Mouse (Mus musculus) neural tube, embryonic 12.5 days (tissue): ENCODE results near the gene Ing5. TPM values are rescaled to one million over a fixed set of nuclear protein-coding genes. Genes with fewer than 3 reads are reported as not detected.
"Not testable (repeated sequence)": the region's sequence is repeated elsewhere in the genome, so short reads cannot be mapped to it uniquely, and the experiment has no call there.

ENCODE experiments used
- ATAC-seq: fragments of 200-750 bp; cut with Nextera tagmentation; 2 replicates; pipeline ENCODE4 v1.8.0; 2017; ENCODE audit warnings: low read depth, mild to moderate bottlenecking, moderate TSS enrichment, moderate library complexity; ENCODE audit not compliant: low FRiP score
- H3K27ac ChIP-seq: fragments of 300-500 bp; sonication (generic); 2 replicates; pipeline ENCODE4 v1.5.1; 2016
- H3K27me3 ChIP-seq: fragments of 300-500 bp; sonication (generic); replicated peaks from 2 replicates; pipeline ENCODE4 v1.6.1; 2016; ENCODE audit warnings: mild to moderate bottlenecking
- H3K36me3 ChIP-seq: fragments of 300-500 bp; sonication (generic); 2 replicates; pipeline ENCODE4 v1.6.1; 2016; ENCODE audit warnings: mild to moderate bottlenecking
- H3K4me1 ChIP-seq: fragments of 300-500 bp; sonication (generic); 2 replicates; pipeline ENCODE4 v1.6.1; 2016
- H3K4me2 ChIP-seq: fragments of 300-500 bp; sonication (generic); replicated peaks from 2 replicates; pipeline ENCODE4 v1.6.1; 2016; ENCODE audit warnings: mild to moderate bottlenecking
- H3K4me3 ChIP-seq: fragments of 300-500 bp; sonication (generic); 2 replicates; pipeline ENCODE4 v1.5.1; 2016
- H3K9ac ChIP-seq: fragments of 300-500 bp; sonication (generic); 2 replicates; pipeline ENCODE4 v1.6.1; 2016; ENCODE audit warnings: mild to moderate bottlenecking
- H3K9me3 ChIP-seq: fragments of 300-500 bp; sonication (generic); 2 replicates; pipeline ENCODE4 v1.6.1; 2016; ENCODE audit warnings: mild to moderate bottlenecking
- WGBS: fragments of 180-500 bp; shearing (Covaris S2); methylation state at CpG from one replicate; pipeline ENCODE4 v1.1.7; 2016; 5-methylcytosine and 5-hydroxymethylcytosine counted together
- polyA plus RNA-seq: library from polyadenylated mRNA; unstranded; fragments of >200 nt; fragmentation: Nextera tagmentation; extraction: Ambion mirVana; gene quantifications from 2 replicates; pipeline ENCODE4 v1.2.1, GENCODE M21; 2016

Gene Ing5
- polyA plus RNA-seq, 1 experiment from 2014 or later: 14.0 TPM

GRCm38 (mm10) chr1:93818722-93819121, 15.0 kb downstream of the Ing5 start:
- no peak overlapping the region for H3K9ac ChIP-seq
- H3K4me1 ChIP-seq: no peaks in the 10 kb centered on the region
- H3K9me3 ChIP-seq: no peaks in the 10 kb centered on the region
- no peak for ATAC-seq
- WGBS: 82% methylated on average over 7 of the region's 7 CpGs
- H3K27me3 ChIP-seq: no peaks in the 10 kb centered on the region
- no peak overlapping the region for H3K27ac ChIP-seq
- no peak overlapping the region for H3K4me2 ChIP-seq
- no peak overlapping the region for H3K4me3 ChIP-seq
- peaks cover 66% of the 10 kb centered on the region for H3K36me3 ChIP-seq

- H3K9ac ChIP-seq: no peak overlapping the region
- no peak for ATAC-seq
- no peak overlapping the region for H3K4me3 ChIP-seq
These were observed 20.2 kb downstream of the Ing5 start for GRCm38 (mm10) chr1:93823796-93824495.

GRCm38 (mm10) chr1:93824609-93825008, 20.8 kb downstream of the Ing5 start, which contains the start of gene D2hgdh:
Gene D2hgdh (plus strand): TSS chr1:93824909.
- Histone ChIP-seq H3K9me3 (no peaks in the 10 kb centered on the region), H3K27ac (peak within 1 kb of the TSS; percentile 89), H3K4me3 (peak within 1 kb of the TSS; percentile 52), H3K36me3 (peaks cover 8% of the 10 kb centered on the region), H3K27me3 (no peaks in the 10 kb centered on the region), H3K4me1 (peaks cover 11% of the 10 kb centered on the region), H3K4me2 (peak within 1 kb of the TSS; percentile 80), H3K9ac (peak within 1 kb of the TSS; percentile 64)
- peak; percentile 18; the same call in 1 of the 2 replicates for ATAC-seq
- WGBS: 5% methylated on average over 10 of the region's 10 CpGs

More at GRCm38 (mm10) chr1:93823796-93824495, 20.2 kb downstream of the Ing5 start:
- H3K27ac ChIP-seq: 0 out of 2 replicates have a peak overlapping the region, but pooled peaks have one; percentile 89
- no peak overlapping the region; the same call in 1 of the 2 replicates for H3K4me2 ChIP-seq
- H3K36me3 ChIP-seq: peaks cover 15% of the 10 kb centered on the region
- no peaks in the 10 kb centered on the region for H3K9me3 ChIP-seq
- peaks cover 11% of the 10 kb centered on the region for H3K4me1 ChIP-seq
- no peaks in the 10 kb centered on the region for H3K27me3 ChIP-seq
- 81% methylated on average over 3 of the region's 3 CpGs for WGBS

- peak; percentile 94 for ATAC-seq
- Histone ChIP-seq H3K27me3 (no peaks in the 10 kb centered on the region), H3K9me3 (no peaks in the 10 kb centered on the region), H3K9ac (peak overlapping the region; percentile 64), H3K4me3 (peak overlapping the region; percentile 52), H3K4me2 (peak overlapping the region; percentile 80), H3K36me3 (peaks cover 6% of the 10 kb centered on the region), H3K4me1 (peaks cover 11% of the 10 kb centered on the region), H3K27ac (peak overlapping the region; percentile 89)
- under 1% methylated on average over 30 of the region's 30 CpGs for WGBS
These were observed 21.4 kb downstream of the Ing5 start for GRCm38 (mm10) chr1:93825105-93825674.

- H3K27me3 ChIP-seq: no peaks in the 10 kb centered on the region
- peaks cover 3% of the 10 kb centered on the region for H3K36me3 ChIP-seq
- H3K27ac ChIP-seq: peak overlapping the region; percentile 89
- peaks cover 11% of the 10 kb centered on the region for H3K4me1 ChIP-seq
- H3K9me3 ChIP-seq: no peaks in the 10 kb centered on the region
- peak overlapping the region; percentile 52 for H3K4me3 ChIP-seq
- peak overlapping the region; percentile 80 for H3K4me2 ChIP-seq
- peak; percentile 55 for ATAC-seq
- WGBS: 46% methylated on average over 27 of the region's 27 CpGs
- peak overlapping the region; percentile 64 for H3K9ac ChIP-seq
These were observed 22.2 kb downstream of the Ing5 start for GRCm38 (mm10) chr1:93825771-93826539.

- Histone ChIP-seq H3K9ac (no peak overlapping the region), H3K4me3 (no peak overlapping the region), H3K27me3 (no peaks in the 10 kb centered on the region), H3K4me1 (peaks cover 11% of the 10 kb centered on the region), H3K9me3 (no peaks in the 10 kb centered on the region), H3K4me2 (peak overlapping the region; percentile 80), H3K36me3 (no peaks in the 10 kb centered on the region), H3K27ac (no peak overlapping the region)
- no peak for ATAC-seq
- 94% methylated on average over 9 of the region's 9 CpGs for WGBS
These were observed 22.7 kb downstream of the Ing5 start for GRCm38 (mm10) chr1:93826540-93826835.

- H3K36me3 ChIP-seq, H3K27ac ChIP-seq, H3K4me2 ChIP-seq, H3K9me3 ChIP-seq, H3K9ac ChIP-seq, H3K4me3 ChIP-seq, H3K4me1 ChIP-seq, H3K27me3 ChIP-seq: not testable (repeated sequence)
- 0 out of 2 replicates have a peak, but pooled peaks have one; percentile 39 for ATAC-seq
- 52% methylated on average over 3 of the region's 4 CpGs for WGBS
These were observed 29.1 kb downstream of the Ing5 start for GRCm38 (mm10) chr1:93832754-93833360.

- no peak for ATAC-seq
- Histone ChIP-seq H3K9ac (no peak overlapping the region), H3K9me3 (no peaks in the 10 kb centered on the region), H3K4me2 (no peak overlapping the region), H3K36me3 (peaks cover 9% of the 10 kb centered on the region), H3K4me3 (no peak overlapping the region), H3K4me1 (no peaks in the 10 kb centered on the region), H3K27me3 (no peaks in the 10 kb centered on the region), H3K27ac (no peak overlapping the region)
- WGBS: 91% methylated on average over 7 of the region's 7 CpGs
These were observed 30.9 kb downstream of the Ing5 start for GRCm38 (mm10) chr1:93834671-93835150.

GRCm38 (mm10) chr1:93835211-93835610, 31.4 kb downstream of the Ing5 start:
- Histone ChIP-seq H3K27me3 (no peaks in the 10 kb centered on the region), H3K9ac (no peak overlapping the region), H3K9me3 (no peaks in the 10 kb centered on the region), H3K4me1 (no peaks in the 10 kb centered on the region), H3K27ac (no peak overlapping the region), H3K4me2 (no peak overlapping the region), H3K36me3 (peaks cover 9% of the 10 kb centered on the region), H3K4me3 (no peak overlapping the region)
- 95% methylated on average over 4 of the region's 4 CpGs for WGBS
- ATAC-seq: no peak

- Histone ChIP-seq H3K27ac (no peak overlapping the region), H3K36me3 (peaks cover 9% of the 10 kb centered on the region), H3K4me2 (no peak overlapping the region), H3K9me3 (no peaks in the 10 kb centered on the region), H3K4me1 (no peaks in the 10 kb centered on the region), H3K9ac (no peak overlapping the region), H3K27me3 (no peaks in the 10 kb centered on the region), H3K4me3 (no peak overlapping the region)
- WGBS: 94% methylated on average over 6 of the region's 6 CpGs
- no peak for ATAC-seq
These were observed 32.2 kb downstream of the Ing5 start for GRCm38 (mm10) chr1:93835876-93836531.

- no peak for ATAC-seq
- no peaks in the 10 kb centered on the region for H3K9me3 ChIP-seq
- H3K27me3 ChIP-seq: no peaks in the 10 kb centered on the region
- no peak overlapping the region for H3K9ac ChIP-seq
- H3K4me2 ChIP-seq: no peak overlapping the region
- no peak overlapping the region for H3K27ac ChIP-seq
- no peak overlapping the region for H3K4me3 ChIP-seq
- no peaks in the 10 kb centered on the region for H3K4me1 ChIP-seq
- 88% methylated on average over 2 of the region's 2 CpGs for WGBS
- H3K36me3 ChIP-seq: peaks cover 9% of the 10 kb centered on the region
These were observed 32.8 kb downstream of the Ing5 start for GRCm38 (mm10) chr1:93836532-93836913.
